Mouse (Mus musculus) gastrocnemius, postnatal 4 days (tissue): ENCODE measurements at regions not wholly inside any gene's neighbourhood (a gene's known extent, or its start where the extent isn't known, plus 50 kb on each side); places are given as distances from the start of the nearest gene placed in this dataset.

ENCODE experiments used
- DNase-seq, 2 experiments: peaks; one replicate each; pipeline ENCODE4 v3.0.0; 2021 to 2022; ENCODE audit warnings: low spot score in 2 of 2, mixed read lengths in 2 of 2

DNA sequence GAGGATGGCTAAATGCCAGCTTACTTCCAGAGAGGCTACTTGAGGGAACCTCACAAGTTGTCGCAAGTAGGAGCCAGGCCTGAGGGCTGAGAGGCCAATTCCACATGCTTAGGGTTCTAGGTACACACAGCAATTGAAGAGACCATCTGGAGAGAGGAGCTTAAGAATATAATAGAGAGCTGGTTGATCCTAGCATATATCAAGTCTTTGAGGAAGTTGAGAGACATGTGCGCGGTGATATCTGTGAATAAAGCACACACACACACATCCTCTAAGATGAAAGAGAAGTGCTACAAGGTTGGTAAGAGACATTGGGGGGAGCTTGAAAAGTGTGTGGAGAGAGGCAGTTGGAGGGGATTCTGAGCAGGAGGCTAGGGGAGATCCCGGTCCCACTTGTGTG is 189.5 kb downstream of the Zfp462 start:
- no peak for DNase-seq

DNA sequence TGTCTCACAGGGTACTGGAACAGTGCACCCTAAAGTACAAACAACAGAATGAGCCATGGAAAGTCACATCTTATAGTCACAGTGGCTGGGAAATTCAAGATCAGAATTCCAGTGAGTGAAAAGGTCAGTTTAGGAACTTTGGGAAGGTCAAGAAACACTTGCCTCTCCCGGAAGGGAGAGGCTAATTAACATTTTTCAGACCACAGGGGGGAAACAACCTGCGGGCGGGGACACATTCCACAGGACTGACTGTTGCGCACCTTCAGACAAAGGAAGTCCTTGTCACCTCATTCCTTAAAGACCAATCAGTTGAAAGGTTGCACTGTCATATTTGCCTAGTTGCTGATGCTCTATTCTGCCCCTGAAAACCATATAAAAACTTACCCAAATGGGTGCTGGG is 189.9 kb downstream of the Zfp462 start:
- no peak for DNase-seq

DNA sequence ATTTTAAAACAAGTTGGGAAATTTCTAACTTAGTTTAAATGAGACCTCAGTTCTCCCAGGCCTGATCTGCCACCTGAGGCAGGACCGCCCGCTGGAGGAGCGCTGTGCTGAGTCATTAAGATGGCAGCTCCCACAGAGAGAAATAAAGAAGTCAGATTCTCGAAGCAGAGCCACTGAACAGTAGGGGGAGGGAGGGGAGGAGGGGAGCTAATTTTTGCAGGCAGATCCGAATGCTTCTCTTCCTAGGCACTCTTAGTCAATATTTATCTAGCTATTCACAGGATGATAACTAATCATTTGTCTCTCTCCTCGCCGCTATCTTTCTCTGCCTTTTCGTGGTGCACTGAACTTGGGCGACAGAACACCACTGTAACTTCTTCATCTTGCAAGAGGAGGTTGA is 191.4 kb downstream of the Zfp462 start:
- no peak for DNase-seq

DNA sequence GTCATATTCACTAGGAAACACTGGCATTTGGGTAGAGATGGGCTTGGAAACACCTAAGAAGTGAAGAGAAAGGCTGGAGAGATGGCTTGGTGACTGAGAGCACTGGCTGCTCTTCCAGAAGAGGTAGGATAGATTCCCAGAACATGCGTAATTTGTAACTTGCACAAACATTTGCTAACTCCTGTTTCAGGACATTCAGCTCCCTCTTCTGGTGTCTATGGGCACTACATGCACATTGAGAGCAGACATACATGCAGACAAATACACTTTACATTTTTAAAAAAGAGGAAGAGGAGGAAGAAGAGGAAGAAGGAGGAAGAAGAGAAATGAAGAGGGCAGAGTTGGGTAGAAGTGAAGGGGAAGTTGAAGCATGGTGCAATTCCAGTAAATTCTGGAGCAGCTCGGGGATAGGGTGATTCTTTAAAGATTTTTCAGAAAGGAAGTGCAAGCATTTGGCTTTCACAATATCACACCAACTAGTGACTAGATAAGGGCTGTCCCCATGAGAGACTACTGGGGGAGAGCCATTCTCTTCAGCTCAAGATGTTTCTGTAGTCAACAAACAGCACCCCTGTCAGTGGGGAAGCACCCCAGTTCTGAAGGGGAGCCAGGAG is 193.0 kb downstream of the Zfp462 start:
- no peak for DNase-seq

DNA sequence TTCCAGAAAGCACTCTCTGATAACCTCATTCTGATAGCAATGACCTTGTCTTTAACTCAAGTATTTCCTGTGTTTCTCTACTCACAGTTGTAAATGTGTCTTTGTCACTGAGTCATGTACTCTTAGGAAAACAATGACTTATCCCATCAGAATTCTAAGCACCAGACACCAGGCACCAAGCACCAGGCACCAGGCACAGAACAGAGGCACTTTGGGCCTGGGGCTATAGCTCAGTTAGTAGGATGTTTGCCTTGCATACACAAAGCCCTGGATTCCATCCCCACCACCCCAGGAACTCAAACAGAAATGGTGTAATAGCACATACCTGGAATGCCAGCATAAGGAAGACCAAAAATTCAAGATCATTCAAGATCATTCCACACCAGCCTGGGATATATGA is 196.5 kb downstream of the Zfp462 start:
- DNase-seq: no peak

DNA sequence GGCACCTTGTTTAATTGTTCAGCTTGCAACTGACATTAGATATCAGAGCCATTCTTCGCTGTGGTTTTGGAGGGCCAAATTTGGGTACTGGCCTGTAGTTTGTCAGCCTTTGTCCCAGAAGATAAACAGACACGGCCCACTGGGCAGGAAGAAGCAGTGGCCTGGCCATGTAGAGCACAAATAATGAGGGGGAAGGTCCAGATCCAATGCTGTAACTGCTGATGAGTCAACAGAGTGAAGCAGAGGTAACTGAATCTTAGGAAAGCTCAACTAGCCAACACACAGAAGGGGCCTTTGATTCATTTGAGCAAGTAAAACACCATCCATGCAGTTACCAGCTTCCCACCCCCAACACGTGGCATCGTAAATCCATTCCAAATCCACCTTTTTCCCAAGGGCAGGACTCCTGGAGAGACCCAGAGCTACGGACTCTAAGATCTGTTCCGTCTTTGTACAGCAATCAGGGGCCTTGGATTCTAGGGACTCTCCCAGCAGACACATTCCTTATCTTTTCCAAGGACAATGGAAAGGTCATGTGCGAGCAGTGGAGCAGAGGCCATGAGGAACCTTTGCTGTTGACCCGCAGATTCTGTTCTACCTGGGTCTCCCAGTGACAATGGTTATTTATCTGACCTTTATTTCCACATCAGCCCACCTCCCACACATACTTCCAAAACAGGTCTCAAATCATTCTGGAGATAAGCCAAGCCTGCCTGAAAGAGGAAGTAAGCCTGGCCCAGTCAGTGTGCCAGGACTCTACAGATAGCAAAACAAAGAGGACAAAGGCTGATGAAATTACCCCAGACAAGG is 197.3 kb downstream of the Zfp462 start:
- DNase-seq: no peak

DNA sequence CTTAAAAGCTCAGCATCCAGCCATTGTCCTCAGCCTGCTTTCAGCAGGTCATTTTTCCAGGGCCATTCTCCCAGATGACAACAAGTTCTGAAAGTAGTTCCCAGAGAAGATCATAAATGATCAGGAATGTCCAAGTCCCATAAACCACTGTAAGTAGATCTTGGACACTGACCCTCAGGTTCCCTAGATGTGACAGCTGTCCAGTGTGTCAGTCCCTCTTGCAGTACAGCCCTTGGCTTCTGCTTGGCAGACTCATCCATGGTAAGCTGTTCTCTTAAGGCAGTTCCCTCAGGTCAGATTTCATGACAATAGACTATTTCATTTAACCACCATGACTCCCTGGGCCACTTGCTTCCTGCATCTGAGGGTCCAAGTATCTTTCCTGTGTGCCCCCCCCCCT is 198.6 kb downstream of the Zfp462 start:
- no peak for DNase-seq

DNA sequence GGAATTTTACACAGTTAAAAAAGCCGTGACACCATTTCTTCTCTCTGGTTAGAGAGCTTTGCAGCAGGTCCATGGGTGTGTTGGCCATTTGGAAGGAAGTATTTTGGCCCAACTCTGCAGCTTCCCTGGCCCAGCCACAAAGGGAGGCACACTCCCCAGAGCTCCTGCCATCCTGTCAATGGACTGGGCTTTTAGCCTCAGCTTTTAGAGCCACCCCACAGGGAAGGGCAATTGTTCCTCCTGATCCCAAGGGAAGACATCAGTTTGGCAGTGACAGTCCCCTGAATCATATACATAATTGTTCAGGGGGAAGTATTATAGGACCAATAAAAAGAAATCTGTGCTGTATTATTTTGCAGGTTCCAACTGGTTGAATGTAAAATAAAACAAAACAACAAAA is 200.1 kb downstream of the Zfp462 start:
- DNase-seq: no peak

DNA sequence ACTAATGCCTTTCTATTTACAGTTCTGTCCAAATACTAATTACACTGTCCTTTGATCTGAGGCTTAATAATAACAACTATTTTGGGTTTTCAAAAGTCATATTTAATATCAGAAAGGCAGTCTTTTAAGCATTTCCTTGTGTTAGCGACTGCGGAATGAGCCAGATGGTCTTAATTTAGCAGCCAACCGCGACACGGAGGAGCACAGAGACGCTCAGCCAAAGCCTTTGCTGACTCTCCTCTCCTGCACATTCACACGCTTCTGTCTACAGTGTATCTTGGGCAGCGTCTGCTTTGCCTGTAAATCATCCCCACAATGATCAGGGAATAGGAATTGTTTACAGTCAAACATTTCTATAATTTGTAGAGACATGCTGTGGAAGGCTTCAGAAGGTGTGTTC is 201.1 kb downstream of the Zfp462 start:
- DNase-seq: no peak

DNA sequence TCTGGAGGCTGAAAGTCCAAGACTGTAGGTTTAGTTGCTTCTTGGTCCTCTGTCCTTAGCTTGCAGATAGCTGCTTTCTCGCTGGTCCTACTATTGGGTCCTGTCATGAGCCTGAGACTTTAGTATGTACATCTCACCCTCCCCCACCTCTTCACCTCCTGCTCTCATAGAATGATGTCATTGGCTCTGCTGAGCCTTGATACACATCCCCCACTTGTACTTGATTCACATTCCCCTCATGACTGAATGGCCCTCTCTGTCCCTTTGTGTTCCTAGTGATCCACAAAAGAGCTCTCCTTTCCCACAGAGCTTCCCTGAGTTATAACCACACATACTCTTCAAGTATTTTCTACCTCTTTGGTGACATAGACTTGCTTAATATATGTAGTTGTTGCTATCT is 201.5 kb upstream of the Rad23b start:
- no peak for DNase-seq

DNA sequence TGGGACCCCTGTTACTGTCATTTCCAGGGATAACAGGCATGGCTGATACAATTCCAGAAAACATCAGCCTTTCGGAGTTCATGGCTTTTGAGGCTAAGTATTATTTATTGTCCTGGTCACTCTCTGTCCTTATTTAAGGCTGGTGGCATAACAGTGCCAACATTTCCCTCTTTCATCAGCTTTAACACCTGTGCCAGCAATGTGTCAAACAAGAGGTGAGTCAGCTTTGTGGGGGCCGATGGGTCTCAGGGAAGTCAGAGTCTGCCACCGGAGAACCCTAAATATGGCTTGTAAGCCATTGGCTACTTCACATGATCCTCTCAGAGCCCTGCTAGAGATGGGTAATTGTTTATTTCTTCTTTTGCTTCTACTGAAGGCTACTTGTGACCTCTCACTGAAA is 195.3 kb upstream of the Rad23b start:
- no peak for DNase-seq

DNA sequence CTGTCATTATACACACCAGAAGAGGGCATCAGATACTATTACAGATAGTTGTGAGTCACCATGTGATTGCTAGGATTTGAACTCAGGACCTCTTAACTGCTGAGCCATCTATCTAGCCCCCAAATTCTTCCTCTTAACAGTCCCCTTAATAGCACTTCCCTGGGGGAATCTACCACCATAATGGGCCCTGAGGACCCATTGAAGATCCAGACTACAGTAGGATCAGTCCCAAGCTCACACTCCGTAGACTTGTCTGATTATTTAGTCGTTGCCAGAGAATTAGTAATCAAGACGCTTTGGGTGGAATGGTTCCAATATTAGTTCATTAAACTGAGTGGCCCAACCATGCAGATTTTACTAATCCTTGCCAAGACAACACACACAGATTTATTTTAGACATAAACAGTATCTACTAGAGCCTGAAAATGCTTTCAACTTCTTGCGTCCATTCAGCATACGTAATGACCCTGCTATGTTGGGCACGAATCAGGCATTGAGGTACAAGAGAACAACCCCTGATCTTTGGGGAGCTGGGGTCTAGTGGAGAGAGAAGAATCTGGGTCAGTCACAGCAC is 191.6 kb upstream of the Rad23b start:
- DNase-seq: no peak

DNA sequence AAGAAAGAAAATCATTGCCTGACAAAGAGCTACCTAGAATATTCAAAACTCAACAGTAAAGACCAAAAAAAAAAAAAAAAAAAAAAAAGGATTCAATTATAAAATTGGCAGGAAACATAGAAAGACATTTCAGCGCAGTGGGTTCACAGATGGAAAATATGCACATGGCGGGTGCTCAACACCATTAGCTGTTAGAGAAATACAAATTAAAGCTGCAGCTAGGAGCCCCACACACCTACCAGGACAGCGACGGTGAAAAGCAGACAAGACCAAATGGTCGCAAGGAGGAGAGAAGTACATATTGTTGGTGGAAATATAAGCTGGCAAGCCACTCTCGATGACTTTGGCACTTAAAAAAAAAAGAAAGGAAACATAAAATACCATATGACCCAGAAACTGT is 183.6 kb upstream of the Rad23b start:
- no peak for DNase-seq

DNA sequence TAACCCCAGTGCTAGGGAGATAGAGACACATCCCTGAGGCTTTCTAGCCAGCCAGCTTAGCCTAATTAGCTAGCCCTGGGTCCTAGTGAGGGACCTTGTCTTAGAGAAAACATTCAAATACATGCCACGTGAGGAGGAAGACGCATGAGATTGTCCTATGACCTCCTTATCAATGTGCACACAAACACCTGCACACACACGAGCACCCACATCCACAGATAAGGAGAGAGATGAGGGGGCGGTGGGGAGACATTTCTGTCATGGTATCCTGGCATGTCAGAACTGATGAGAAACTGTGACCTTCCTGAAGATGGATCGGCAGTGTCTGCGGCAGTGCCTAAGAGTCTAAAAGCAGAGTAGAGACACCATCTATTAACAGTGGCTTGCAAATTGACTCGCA is 180.8 kb upstream of the Rad23b start:
- no peak for DNase-seq

DNA sequence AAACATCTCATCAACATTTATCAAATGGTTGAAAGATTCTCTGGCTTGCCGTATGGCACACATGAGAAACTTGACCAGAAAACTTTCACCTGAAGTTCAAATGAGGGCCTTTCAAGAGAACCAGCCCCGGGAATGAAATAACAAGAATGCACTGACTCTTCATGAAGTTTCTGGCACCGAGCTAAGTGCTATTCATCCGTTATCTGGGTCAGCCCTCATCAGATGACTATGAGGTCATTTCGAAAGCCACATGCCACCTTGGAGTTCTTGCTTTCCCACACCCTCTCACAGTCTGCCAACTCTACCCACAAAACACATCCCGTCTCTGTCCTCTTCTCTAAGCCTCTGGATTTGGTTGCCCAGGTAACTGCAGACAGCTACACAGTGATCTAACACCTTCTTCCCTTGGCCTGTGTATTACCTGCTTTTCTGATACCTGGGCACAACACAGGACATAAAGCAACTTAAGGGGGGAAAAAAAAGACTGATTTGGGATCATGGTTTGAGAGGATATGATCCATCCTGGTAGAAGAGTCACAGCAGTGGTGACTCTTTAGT is 177.4 kb upstream of the Rad23b start:
- no peak for DNase-seq

DNA sequence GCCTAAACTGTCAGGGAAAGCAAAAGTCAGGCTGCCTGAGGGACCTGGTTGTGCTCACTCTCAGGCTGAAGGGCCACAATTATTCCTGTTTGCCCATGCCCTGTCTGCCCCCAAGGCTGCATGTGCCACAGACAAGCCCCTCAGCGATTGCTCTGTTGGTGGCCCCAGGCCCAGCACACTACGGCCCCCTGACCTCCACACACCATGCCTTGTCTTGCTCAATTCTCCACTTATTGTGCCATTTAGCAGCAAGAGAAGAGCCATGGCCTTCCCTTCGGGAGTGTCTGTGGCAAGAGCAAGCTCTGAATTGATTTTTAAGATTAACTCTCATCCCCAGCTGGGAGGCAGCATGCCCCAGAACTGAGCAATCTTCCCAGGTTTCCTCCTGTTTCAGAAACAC is 173.8 kb upstream of the Rad23b start:
- no peak for DNase-seq

DNA sequence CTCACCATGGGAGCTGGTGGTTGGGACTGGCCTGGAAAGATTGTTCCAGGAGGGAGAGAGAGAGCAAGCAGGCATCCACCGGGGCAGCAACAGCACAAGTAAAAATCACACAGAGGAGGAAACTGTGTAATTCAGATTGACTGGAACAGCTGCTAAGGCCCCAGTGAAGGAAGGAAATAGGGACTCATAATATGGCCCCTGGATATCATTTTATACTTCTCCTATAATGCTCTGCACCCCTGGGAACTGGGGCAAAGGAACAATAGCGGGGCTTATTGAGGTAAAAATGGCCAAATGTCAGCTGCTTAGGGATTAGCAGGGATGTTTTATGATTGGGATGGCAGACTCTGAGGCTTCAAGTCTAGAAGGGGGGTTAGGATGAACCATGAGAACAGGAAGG is 170.4 kb upstream of the Rad23b start:
- DNase-seq: no peak

DNA sequence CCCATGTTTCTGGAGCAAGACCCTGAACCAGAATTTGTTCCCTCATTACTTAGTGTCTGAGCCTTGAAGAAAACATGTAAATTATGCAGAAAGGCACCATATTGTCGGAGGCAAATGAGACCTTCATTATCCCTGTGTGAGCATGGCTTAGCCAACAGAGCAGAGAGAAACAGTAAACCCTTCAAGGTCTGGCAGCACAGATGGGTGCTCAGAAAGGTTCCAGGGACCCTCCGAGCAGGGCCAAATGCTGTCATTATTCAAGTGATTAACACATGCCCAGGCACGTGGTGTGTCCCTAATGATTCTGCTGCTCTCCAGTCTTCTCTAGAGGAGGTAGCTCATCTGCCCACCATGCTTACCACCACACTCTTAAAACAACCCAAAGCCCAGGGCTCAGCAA is 166.3 kb upstream of the Rad23b start:
- no peak for DNase-seq

DNA sequence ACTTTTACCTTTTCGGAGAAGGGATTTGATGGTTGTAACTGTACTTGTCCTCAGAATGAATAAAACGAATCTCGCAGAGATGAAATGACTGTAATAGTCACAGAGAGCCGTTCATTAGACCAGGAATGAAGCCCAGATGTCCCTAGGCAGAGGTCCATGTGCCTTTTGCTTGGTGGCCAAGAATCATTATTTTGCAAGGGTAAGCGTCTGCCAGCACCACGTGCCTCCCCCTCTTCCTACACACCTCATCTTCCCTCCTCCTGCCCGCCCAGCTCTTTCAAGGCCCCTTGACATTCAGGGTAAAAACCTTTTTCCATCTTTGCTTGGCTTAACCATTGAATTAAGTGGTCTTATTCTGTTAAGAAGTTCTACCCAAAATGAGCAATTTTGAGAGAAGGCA is 161.1 kb upstream of the Rad23b start:
- DNase-seq: no peak

DNA sequence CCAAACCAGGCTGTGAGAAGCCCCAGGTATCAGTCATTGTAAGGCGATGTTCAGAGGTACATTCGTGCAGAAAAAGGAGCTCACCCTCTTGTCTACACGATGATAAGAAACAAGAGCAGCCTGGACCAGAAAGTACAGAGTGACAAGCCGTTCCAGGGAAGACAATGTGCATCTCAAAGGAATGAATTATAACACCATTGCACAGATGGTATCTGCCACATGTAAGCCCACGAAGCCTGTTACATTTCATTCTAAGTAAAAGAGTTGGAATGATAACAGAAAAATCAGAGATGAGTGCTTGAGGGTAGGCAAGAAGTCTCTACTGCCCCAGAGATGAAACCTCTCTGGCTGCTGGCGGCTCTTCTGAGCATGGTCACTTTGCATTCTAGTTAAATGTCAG is 159.3 kb upstream of the Rad23b start:
- no peak for DNase-seq

DNA sequence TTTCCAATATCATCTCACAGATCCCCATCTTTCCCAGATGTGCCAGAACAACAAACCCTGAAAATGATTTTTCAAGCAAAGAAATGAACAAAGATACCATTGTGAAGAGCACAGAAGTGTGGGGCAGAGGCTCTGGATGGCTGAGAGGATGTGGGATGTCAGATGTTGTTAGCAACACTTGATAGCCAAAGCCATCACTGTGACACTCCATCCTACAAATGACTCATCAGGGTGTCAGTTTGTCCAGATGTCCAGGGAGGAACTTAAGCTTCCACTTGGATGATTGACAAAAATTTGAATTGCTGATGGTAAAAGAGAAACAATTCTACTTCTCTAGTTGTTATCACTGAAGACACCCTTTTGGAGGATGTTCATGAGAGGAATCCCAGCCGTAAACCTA is 155.8 kb upstream of the Rad23b start:
- DNase-seq: no peak

DNA sequence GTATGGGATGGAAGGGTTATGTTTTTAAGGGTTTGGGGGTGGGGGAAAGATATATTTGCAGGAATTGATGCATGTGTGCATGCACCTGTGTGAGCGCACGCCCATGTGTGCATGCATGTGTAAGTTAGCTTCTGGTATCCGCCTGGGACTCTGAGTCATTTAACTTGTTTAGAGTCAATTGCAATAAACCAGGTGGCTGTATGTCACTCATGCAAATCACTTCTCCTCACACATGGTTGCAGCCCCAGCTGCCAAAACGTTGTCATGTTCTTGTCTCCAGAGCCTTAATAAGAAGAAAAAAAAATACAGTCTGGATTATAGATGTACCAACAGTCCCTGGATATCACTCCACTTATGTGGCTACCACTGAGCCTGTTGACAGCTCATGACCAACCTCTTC is 155.3 kb upstream of the Rad23b start:
- DNase-seq: no peak
